Mouse (Mus musculus) ES-Bruce4 (cell line): ENCODE results near the gene Klhdc7b.

Experiments used
- CTCF ChIP-seq: IDR thresholded peaks from one replicate; pipeline ENCODE4 v1.8.1; 2011; ENCODE audit warnings: low read depth, low read length
- POLR2A ChIP-seq: IDR thresholded peaks from one replicate; pipeline ENCODE4 v1.8.1; 2011; ENCODE audit warnings: low read length; ENCODE audit not compliant: insufficient read depth

- no peak for TF ChIP-seq POLR2A
- TF ChIP-seq CTCF = no peak
These were observed 44.2 kb downstream of the Klhdc7b start for GRCm38 (mm10) chr15:89428821-89429351.
